11 mouse cellular contexts compared by ENCODE assay signal in the genomic region with DNA sequence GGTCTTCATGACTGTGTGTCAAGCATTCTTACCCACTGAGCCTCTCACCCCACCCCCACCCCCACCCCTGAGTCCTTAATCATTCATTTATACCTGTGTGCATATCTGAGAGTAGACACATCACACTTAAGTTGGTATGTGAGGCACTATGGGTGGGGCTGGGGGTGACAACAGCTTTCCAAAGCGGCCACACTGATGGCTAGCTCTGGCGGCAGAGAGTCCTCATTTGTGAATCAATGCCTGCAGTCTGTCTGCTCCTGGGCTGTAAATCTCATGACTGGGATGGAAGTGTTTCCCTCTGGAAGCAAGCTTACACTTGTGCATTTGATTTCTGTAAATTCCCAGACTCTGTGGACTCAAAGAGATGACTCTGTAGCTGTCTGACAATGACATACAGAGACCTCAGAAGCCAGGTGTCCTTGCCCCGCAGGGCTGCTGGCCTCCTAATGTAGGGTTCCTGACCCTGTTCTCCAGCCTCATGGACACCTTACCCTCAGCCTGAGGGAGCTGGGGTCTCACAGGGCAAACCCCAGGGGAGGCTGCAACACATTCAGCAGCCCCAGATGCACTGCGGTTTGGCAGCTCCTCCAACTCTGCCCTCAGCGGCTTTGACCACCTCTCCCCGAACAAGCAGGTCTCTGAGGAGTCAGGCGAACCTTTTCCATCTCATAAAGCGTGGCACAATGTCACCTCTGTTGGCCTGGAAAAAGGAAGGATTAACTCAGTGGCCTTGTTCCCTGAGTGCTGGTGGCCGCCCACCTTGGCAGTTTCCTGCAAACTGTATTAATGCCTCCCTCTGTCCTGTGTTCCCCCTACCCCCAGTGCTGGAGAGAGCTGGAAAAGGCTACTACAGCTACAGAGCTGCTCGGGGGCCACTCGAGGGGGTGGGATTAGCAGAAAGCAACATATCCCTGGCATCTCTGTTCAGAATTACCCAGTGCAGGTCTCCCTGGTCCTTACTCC.
DNase-seq lines count a peak whose midpoint lies in the region; ATAC-seq and TF ChIP-seq lines count a peak whose summit lies in the region.
"Had no signal": no experiment of that assay in that cellular context is flagged by ENCODE, and none has a peak within 500 bp of the region (broad histone marks: within the 10 kb centered on the region; RNA-seq: fewer than 3 reads in every experiment).

No protein-coding gene starts in this region.

- H3K27ac ChIP-seq in forebrain, embryonic 11.5 days (ENCODE audit: low read depth, low read length), result no peak overlapping the region
- no peak overlapping the region for H3K27ac ChIP-seq in forebrain, embryonic 15.5 days (replicated peaks)
- H3K27ac ChIP-seq in neural tube, embryonic 11.5 days (ENCODE audit: low read depth, low read length), result peak overlapping the region; percentile 36; the same call in 1 of the 2 replicates
- H3K27ac ChIP-seq in limb, embryonic 13.5 days, result peak overlapping the region; percentile 86
- H3K27ac ChIP-seq in cerebellum, adult 2 months (ENCODE audit: insufficient read depth, low read length), result no peak overlapping the region

- no peaks in the 10 kb centered on the region for H3K36me3 ChIP-seq in forebrain, embryonic 11.5 days (ENCODE audit: control insufficient read depth, insufficient read depth, low read length)
- H3K36me3 ChIP-seq in forebrain, embryonic 15.5 days, result no peaks in the 10 kb centered on the region
- no peaks in the 10 kb centered on the region for H3K36me3 ChIP-seq in neural tube, embryonic 11.5 days (ENCODE audit: control insufficient read depth, insufficient read depth, low read length)
- H3K36me3 ChIP-seq in limb, embryonic 13.5 days, result no peaks in the 10 kb centered on the region

- no peaks in the 10 kb centered on the region for H3K9me3 ChIP-seq in forebrain, embryonic 11.5 days (ENCODE audit: control insufficient read depth, low read length)
- H3K9me3 ChIP-seq in forebrain, embryonic 15.5 days, result no peaks in the 10 kb centered on the region
- no peaks in the 10 kb centered on the region for H3K9me3 ChIP-seq in neural tube, embryonic 11.5 days (ENCODE audit: control insufficient read depth, low read length)
- no peaks in the 10 kb centered on the region for H3K9me3 ChIP-seq in limb, embryonic 13.5 days

- H3K4me3 ChIP-seq in forebrain, embryonic 11.5 days (ENCODE audit: low read depth, low read length), result no peak overlapping the region
- no peak overlapping the region for H3K4me3 ChIP-seq in forebrain, embryonic 15.5 days
- no peak overlapping the region for H3K4me3 ChIP-seq in neural tube, embryonic 11.5 days (ENCODE audit: low read depth, low read length)
- H3K4me3 ChIP-seq in limb, embryonic 13.5 days, result no peak overlapping the region
- no peak overlapping the region for H3K4me3 ChIP-seq in cerebellum, adult 2 months (replicated peaks; ENCODE audit: insufficient read depth, low read depth, low read length)

- no peak for DNase-seq in forebrain, embryonic 11.5 days (ENCODE audit: low spot score)
- no peak for DNase-seq in neural tube, embryonic 11.5 days (ENCODE audit: low spot score)
- DNase-seq in neural tube, embryonic 10.5 days (ENCODE audit: extremely low spot score, low spot score), result no peak
- no peak for DNase-seq in cerebellum, adult 2 months
- DNase-seq in urinary bladder, postnatal 14 days (ENCODE audit: low spot score), result no peak
- DNase-seq in urinary bladder, postnatal 4 days (ENCODE audit: low spot score in 2 of 2), result no peak
- DNase-seq: kidney, postnatal 14 days; lung, adult 18-20 months; right cerebral cortex, postnatal 4 days had no signal

- peak overlapping the region; percentile 21; the same call in 1 of the 2 replicates for H3K9ac ChIP-seq in forebrain, embryonic 11.5 days (ENCODE audit: low read length)
- H3K9ac ChIP-seq in forebrain, embryonic 15.5 days (replicated peaks), result no peak overlapping the region
- peak overlapping the region; percentile 20; the same call in 1 of the 2 replicates for H3K9ac ChIP-seq in neural tube, embryonic 11.5 days (ENCODE audit: low read length)
- H3K9ac ChIP-seq in limb, embryonic 13.5 days, result 0 out of 2 replicates have a peak overlapping the region, but pooled peaks have one; percentile 3

- 0 out of 2 replicates have a peak, but pooled peaks cover 3% of the 10 kb centered on the region for H3K4me1 ChIP-seq in forebrain, embryonic 11.5 days (replicated peaks; ENCODE audit: control insufficient read depth, insufficient read depth, low read length)
- H3K4me1 ChIP-seq in forebrain, embryonic 15.5 days, result peaks cover 7% of the 10 kb centered on the region; the same call in 1 of the 2 replicates
- H3K4me1 ChIP-seq in neural tube, embryonic 11.5 days (ENCODE audit: control insufficient read depth, insufficient read depth, low read length), result peaks cover 15% of the 10 kb centered on the region
- peaks cover 48% of the 10 kb centered on the region for H3K4me1 ChIP-seq in limb, embryonic 13.5 days
- no peaks in the 10 kb centered on the region for H3K4me1 ChIP-seq in cerebellum, adult 2 months (ENCODE audit: control insufficient read depth, insufficient read depth, low read length)

- no peak for ATAC-seq in forebrain, embryonic 11.5 days (replicated peaks; ENCODE audit: low FRiP score)
- no peak for ATAC-seq in forebrain, embryonic 15.5 days (replicated peaks)
- no peak for ATAC-seq in neural tube, embryonic 11.5 days (ENCODE audit: insufficient read depth, low FRiP score, low TSS enrichment)
- peak; percentile 81 for ATAC-seq in limb, embryonic 13.5 days (ENCODE audit: low FRiP score, low read depth)

- WGBS in forebrain, embryonic 11.5 days, result 34% methylated on average over 11 of the region's 11 CpGs
- 29% methylated on average over 11 of the region's 11 CpGs for WGBS in forebrain, embryonic 15.5 days
- 47% methylated on average over 11 of the region's 11 CpGs for WGBS in neural tube, embryonic 11.5 days
- 36% methylated on average over 11 of the region's 11 CpGs for WGBS in limb, embryonic 13.5 days
- 72% methylated on average over 11 of the region's 11 CpGs for WGBS in cerebellum, adult 2 months

- H3K4me2 ChIP-seq in forebrain, embryonic 11.5 days (ENCODE audit: low read depth, low read length, severe bottlenecking), result no peak overlapping the region
- no peak overlapping the region for H3K4me2 ChIP-seq in forebrain, embryonic 15.5 days (replicated peaks)
- no peak overlapping the region for H3K4me2 ChIP-seq in neural tube, embryonic 11.5 days (ENCODE audit: low read depth)
- no peak overlapping the region for H3K4me2 ChIP-seq in limb, embryonic 13.5 days (replicated peaks)

- TF ChIP-seq POLR2A in cerebellum, adult 2 months (IDR thresholded peaks at IDR 0.05; ENCODE audit: borderline replicate concordance, insufficient read depth, low read length), result no peak

- no peak for TF ChIP-seq CTCF in cerebellum, adult 2 months (IDR thresholded peaks at IDR 0.05; ENCODE audit: borderline replicate concordance, insufficient read depth, low read depth, low read length)

- no peaks in the 10 kb centered on the region for H3K27me3 ChIP-seq in forebrain, embryonic 11.5 days (ENCODE audit: control insufficient read depth, insufficient read depth, low read length)
- no peaks in the 10 kb centered on the region for H3K27me3 ChIP-seq in forebrain, embryonic 15.5 days
- no peaks in the 10 kb centered on the region for H3K27me3 ChIP-seq in neural tube, embryonic 11.5 days (ENCODE audit: control insufficient read depth, insufficient read depth, low read length)
- H3K27me3 ChIP-seq in limb, embryonic 13.5 days, result no peaks in the 10 kb centered on the region
- no peaks in the 10 kb centered on the region for H3K27me3 ChIP-seq in cerebellum, adult 2 months (ENCODE audit: control insufficient read depth, insufficient read depth, low read length)

Comparison
In these comparisons a context has a peak if more than half of its experiments do, and no peak if none do; other contexts are left out.
1. H3K27ac ChIP-seq: peak in neural tube, embryonic 11.5 days (single experiment) and limb, embryonic 13.5 days (single experiment); none in forebrain, embryonic 11.5 days (single experiment), forebrain, embryonic 15.5 days (single experiment) and cerebellum, adult 2 months (single experiment).